Mouse (Mus musculus): ENCODE measurements around the gene Sike1. TPM values are rescaled to one million over a fixed set of nuclear protein-coding genes. Genes with fewer than 3 reads are reported as not detected.

Gene Sike1
- polyA plus RNA-seq, 1 experiment = 34.6 TPM

GRCm38 (mm10) chr3:102964033-102964432, 31.5 kb upstream of the Sike1 start, which contains the start of gene Nr1h5:
TSS of gene Nr1h5 (minus strand) at chr3:102964133.
- Histone ChIP-seq H3K4me3 (ENCODE audit: control insufficient read depth, insufficient read depth, low read length) (no peak within 1 kb of the TSS), H3K4me1 (replicated peaks; ENCODE audit: control insufficient read depth, insufficient read depth, low read length) (no peaks in the 10 kb centered on the region), H3K27ac (ENCODE audit: control insufficient read depth, insufficient read depth, low read length) (no peak within 1 kb of the TSS), H3K27me3 (ENCODE audit: control insufficient read depth, insufficient read depth, low read length) (no peaks in the 10 kb centered on the region), H3K36me3 (ENCODE audit: control insufficient read depth, insufficient read depth, low read length) (no peaks in the 10 kb centered on the region)
- WGBS = 82% methylated on average over 3 of the region's 3 CpGs
- TF ChIP-seq CTCF (IDR thresholded peaks at IDR 0.05; ENCODE audit: borderline replicate concordance, control insufficient read depth, extremely low read depth, insufficient read depth, low read length, poor library complexity) (no peak), POLR2A (IDR thresholded peaks at IDR 0.05; ENCODE audit: control insufficient read depth, extremely low read depth, insufficient read depth, low read length, poor library complexity) (no peak)
- DNase-seq = no peak

- H3K36me3 ChIP-seq (ENCODE audit: control insufficient read depth, insufficient read depth, low read length) = no peaks in the 10 kb centered on the region
- no peaks in the 10 kb centered on the region for H3K27me3 ChIP-seq (ENCODE audit: control insufficient read depth, insufficient read depth, low read length)
- no peak overlapping the region for H3K27ac ChIP-seq (ENCODE audit: control insufficient read depth, insufficient read depth, low read length)
- no peaks in the 10 kb centered on the region for H3K4me1 ChIP-seq (replicated peaks; ENCODE audit: control insufficient read depth, insufficient read depth, low read length)
- TF ChIP-seq CTCF (IDR thresholded peaks at IDR 0.05; ENCODE audit: borderline replicate concordance, control insufficient read depth, extremely low read depth, insufficient read depth, low read length, poor library complexity) = no peak
- no peak for TF ChIP-seq POLR2A (IDR thresholded peaks at IDR 0.05; ENCODE audit: control insufficient read depth, extremely low read depth, insufficient read depth, low read length, poor library complexity)
- no peak for DNase-seq
- WGBS = 90% methylated on average over 9 of the region's 9 CpGs
- H3K4me3 ChIP-seq (ENCODE audit: control insufficient read depth, insufficient read depth, low read length) = no peak overlapping the region
Observed at GRCm38 (mm10) chr3:102970067-102970466, 25.4 kb upstream of the Sike1 start.

- Histone ChIP-seq H3K4me3 (ENCODE audit: control insufficient read depth, insufficient read depth, low read length) (no peak overlapping the region), H3K27me3 (ENCODE audit: control insufficient read depth, insufficient read depth, low read length) (no peaks in the 10 kb centered on the region), H3K27ac (ENCODE audit: control insufficient read depth, insufficient read depth, low read length) (no peak overlapping the region), H3K4me1 (replicated peaks; ENCODE audit: control insufficient read depth, insufficient read depth, low read length) (no peaks in the 10 kb centered on the region), H3K36me3 (ENCODE audit: control insufficient read depth, insufficient read depth, low read length) (no peaks in the 10 kb centered on the region)
- no peak for DNase-seq
- 96% methylated on average over 3 of the region's 3 CpGs for WGBS
- TF ChIP-seq POLR2A (IDR thresholded peaks at IDR 0.05; ENCODE audit: control insufficient read depth, extremely low read depth, insufficient read depth, low read length, poor library complexity) (no peak), CTCF (IDR thresholded peaks at IDR 0.05; ENCODE audit: borderline replicate concordance, control insufficient read depth, extremely low read depth, insufficient read depth, low read length, poor library complexity) (no peak)
Observed at GRCm38 (mm10) chr3:102970508-102970907, 25.0 kb upstream of the Sike1 start.

GRCm38 (mm10) chr3:102976906-102977305, 18.6 kb upstream of the Sike1 start:
- no peak overlapping the region for H3K4me3 ChIP-seq (ENCODE audit: control insufficient read depth, insufficient read depth, low read length)
- no peaks in the 10 kb centered on the region for H3K27me3 ChIP-seq (ENCODE audit: control insufficient read depth, insufficient read depth, low read length)
- no peaks in the 10 kb centered on the region for H3K36me3 ChIP-seq (ENCODE audit: control insufficient read depth, insufficient read depth, low read length)
- no peaks in the 10 kb centered on the region for H3K4me1 ChIP-seq (replicated peaks; ENCODE audit: control insufficient read depth, insufficient read depth, low read length)
- no peak overlapping the region for H3K27ac ChIP-seq (ENCODE audit: control insufficient read depth, insufficient read depth, low read length)
- TF ChIP-seq POLR2A (IDR thresholded peaks at IDR 0.05; ENCODE audit: control insufficient read depth, extremely low read depth, insufficient read depth, low read length, poor library complexity) = no peak
- TF ChIP-seq CTCF (IDR thresholded peaks at IDR 0.05; ENCODE audit: borderline replicate concordance, control insufficient read depth, extremely low read depth, insufficient read depth, low read length, poor library complexity) = no peak
- 93% methylated on average over 4 of the region's 4 CpGs for WGBS
- DNase-seq = no peak

GRCm38 (mm10) chr3:102979550-102980348, 15.8 kb upstream of the Sike1 start:
- 79% methylated on average over 10 of the region's 10 CpGs for WGBS
- TF ChIP-seq CTCF (IDR thresholded peaks at IDR 0.05; ENCODE audit: borderline replicate concordance, control insufficient read depth, extremely low read depth, insufficient read depth, low read length, poor library complexity) (no peak), POLR2A (IDR thresholded peaks at IDR 0.05; ENCODE audit: control insufficient read depth, extremely low read depth, insufficient read depth, low read length, poor library complexity) (no peak)

GRCm38 (mm10) chr3:102980349-102980736, 15.2 kb upstream of the Sike1 start:
- DNase-seq = no peak
- Histone ChIP-seq H3K27ac (ENCODE audit: control insufficient read depth, insufficient read depth, low read length) (no peak overlapping the region), H3K4me3 (ENCODE audit: control insufficient read depth, insufficient read depth, low read length) (no peak overlapping the region), H3K4me1 (replicated peaks; ENCODE audit: control insufficient read depth, insufficient read depth, low read length) (no peaks in the 10 kb centered on the region), H3K27me3 (ENCODE audit: control insufficient read depth, insufficient read depth, low read length) (no peaks in the 10 kb centered on the region), H3K36me3 (ENCODE audit: control insufficient read depth, insufficient read depth, low read length) (no peaks in the 10 kb centered on the region)
- WGBS = 90% methylated on average over 3 of the region's 3 CpGs
- no peak for TF ChIP-seq POLR2A (IDR thresholded peaks at IDR 0.05; ENCODE audit: control insufficient read depth, extremely low read depth, insufficient read depth, low read length, poor library complexity)
- TF ChIP-seq CTCF (IDR thresholded peaks at IDR 0.05; ENCODE audit: borderline replicate concordance, control insufficient read depth, extremely low read depth, insufficient read depth, low read length, poor library complexity) = no peak

More at GRCm38 (mm10) chr3:102979550-102980348, 15.8 kb upstream of the Sike1 start:
- no peaks in the 10 kb centered on the region for H3K4me1 ChIP-seq (replicated peaks; ENCODE audit: control insufficient read depth, insufficient read depth, low read length)
- no peaks in the 10 kb centered on the region for H3K36me3 ChIP-seq (ENCODE audit: control insufficient read depth, insufficient read depth, low read length)
- DNase-seq = no peak
- no peak overlapping the region for H3K4me3 ChIP-seq (ENCODE audit: control insufficient read depth, insufficient read depth, low read length)
- no peak overlapping the region for H3K27ac ChIP-seq (ENCODE audit: control insufficient read depth, insufficient read depth, low read length)
- H3K27me3 ChIP-seq (ENCODE audit: control insufficient read depth, insufficient read depth, low read length) = no peaks in the 10 kb centered on the region

Data from thymus, adult 2 months (tissue).